Mouse (Mus musculus): Measurements from ENCODE around the gene Mtmr12. TPM values are rescaled to one million over a fixed set of nuclear protein-coding genes. Genes with fewer than 3 reads are reported as not detected.
"Not testable (repeated sequence)": the region's sequence is repeated elsewhere in the genome, so short reads cannot be mapped to it uniquely, and the experiment has no call there.

The Mtmr12 gene
- polyA plus RNA-seq, 1 experiment from 2014 or later, result 19.0 TPM

- DNase-seq (ENCODE audit: low spot score); H3K4me3 ChIP-seq; H3K9me3 ChIP-seq; H3K27ac ChIP-seq; H3K27me3 ChIP-seq (ENCODE audit: insufficient read depth, poor library complexity, severe bottlenecking); H3K36me3 ChIP-seq: not testable (repeated sequence)
- 91% methylated on average over 5 of the region's 5 CpGs for WGBS
- peaks cover 31% of the 10 kb centered on the region for H3K4me1 ChIP-seq
Measured at GRCm38 (mm10) chr15:12203008-12203407, 1.8 kb upstream of the Mtmr12 start.

GRCm38 (mm10) chr15:12203512-12204318 is 1.1 kb upstream of the Mtmr12 start:
- H3K27ac ChIP-seq, result peak overlapping the region; percentile 97
- H3K36me3 ChIP-seq, result no peaks in the 10 kb centered on the region
- 30% methylated on average over 10 of the region's 10 CpGs for WGBS
- H3K27me3 ChIP-seq (ENCODE audit: insufficient read depth, poor library complexity, severe bottlenecking), result no peaks in the 10 kb centered on the region
- DNase-seq (ENCODE audit: low spot score), result no peak
- peak overlapping the region; percentile 97 for H3K4me3 ChIP-seq
- peaks cover 34% of the 10 kb centered on the region for H3K4me1 ChIP-seq
- no peaks in the 10 kb centered on the region for H3K9me3 ChIP-seq

- no peak for DNase-seq (ENCODE audit: low spot score)
- Histone ChIP-seq H3K9me3 (no peaks in the 10 kb centered on the region), H3K27ac (peak overlapping the region; percentile 97), H3K4me3 (peak overlapping the region; percentile 97), H3K27me3 (ENCODE audit: insufficient read depth, poor library complexity, severe bottlenecking) (no peaks in the 10 kb centered on the region), H3K4me1 (peaks cover 36% of the 10 kb centered on the region), H3K36me3 (peaks cover 5% of the 10 kb centered on the region; the same call in 1 of the 2 replicates)
- under 1% methylated on average over 64 of the region's 73 CpGs for WGBS
Measured at GRCm38 (mm10) chr15:12205160-12205901, 503 bp downstream of the Mtmr12 start.

- Histone ChIP-seq H3K27ac (peak overlapping the region; percentile 97; the same call in 1 of the 2 replicates), H3K4me1 (peaks cover 36% of the 10 kb centered on the region), H3K36me3 (peaks cover 5% of the 10 kb centered on the region; the same call in 1 of the 2 replicates), H3K4me3 (peak overlapping the region; percentile 97), H3K27me3 (ENCODE audit: insufficient read depth, poor library complexity, severe bottlenecking) (no peaks in the 10 kb centered on the region), H3K9me3 (no peaks in the 10 kb centered on the region)
- 36% methylated on average over 14 of the region's 14 CpGs for WGBS
- DNase-seq (ENCODE audit: low spot score), result no peak
Measured at GRCm38 (mm10) chr15:12205902-12206645, 1.2 kb downstream of the Mtmr12 start.

- no peak for DNase-seq (ENCODE audit: low spot score)
Measured at GRCm38 (mm10) chr15:12206646-12207222, 1.9 kb downstream of the Mtmr12 start.

GRCm38 (mm10) chr15:12207556-12208090 is 2.8 kb downstream of the Mtmr12 start:
- Histone ChIP-seq H3K27ac (no peak overlapping the region), H3K9me3 (no peaks in the 10 kb centered on the region), H3K4me3 (no peak overlapping the region), H3K36me3 (peaks cover 5% of the 10 kb centered on the region; the same call in 1 of the 2 replicates), H3K4me1 (peaks cover 41% of the 10 kb centered on the region), H3K27me3 (ENCODE audit: insufficient read depth, poor library complexity, severe bottlenecking) (no peaks in the 10 kb centered on the region)
- no peak for DNase-seq (ENCODE audit: low spot score)
- 59% methylated on average over 6 of the region's 6 CpGs for WGBS

More at GRCm38 (mm10) chr15:12206646-12207222, 1.9 kb downstream of the Mtmr12 start:
- H3K4me1 ChIP-seq, result peaks cover 40% of the 10 kb centered on the region
- no peak overlapping the region for H3K27ac ChIP-seq
- H3K9me3 ChIP-seq, result no peaks in the 10 kb centered on the region
- H3K27me3 ChIP-seq (ENCODE audit: insufficient read depth, poor library complexity, severe bottlenecking), result no peaks in the 10 kb centered on the region
- peaks cover 5% of the 10 kb centered on the region; the same call in 1 of the 2 replicates for H3K36me3 ChIP-seq
- peak overlapping the region; percentile 97; the same call in 1 of the 2 replicates for H3K4me3 ChIP-seq
- WGBS, result 75% methylated on average over 7 of the region's 7 CpGs

- WGBS, result 76% methylated on average over 8 of the region's 8 CpGs
- no peaks in the 10 kb centered on the region for H3K27me3 ChIP-seq (ENCODE audit: insufficient read depth, poor library complexity, severe bottlenecking)
- H3K36me3 ChIP-seq, result peaks cover 5% of the 10 kb centered on the region; the same call in 1 of the 2 replicates
- DNase-seq (ENCODE audit: low spot score), result no peak
- H3K27ac ChIP-seq, result no peak overlapping the region
- H3K9me3 ChIP-seq, result no peaks in the 10 kb centered on the region
- H3K4me1 ChIP-seq, result peaks cover 55% of the 10 kb centered on the region
- no peak overlapping the region for H3K4me3 ChIP-seq
Measured at GRCm38 (mm10) chr15:12211577-12211976, 6.7 kb downstream of the Mtmr12 start.

GRCm38 (mm10) chr15:12212266-12212665 is 7.4 kb downstream of the Mtmr12 start:
- 90% methylated on average over 1 of the region's 1 CpGs for WGBS
- H3K27me3 ChIP-seq (ENCODE audit: insufficient read depth, poor library complexity, severe bottlenecking), result no peaks in the 10 kb centered on the region
- H3K4me1 ChIP-seq, result peaks cover 52% of the 10 kb centered on the region
- peaks cover 5% of the 10 kb centered on the region; the same call in 1 of the 2 replicates for H3K36me3 ChIP-seq
- H3K27ac ChIP-seq, result no peak overlapping the region
- DNase-seq (ENCODE audit: low spot score), result no peak
- no peak overlapping the region for H3K4me3 ChIP-seq
- H3K9me3 ChIP-seq, result no peaks in the 10 kb centered on the region

- no peaks in the 10 kb centered on the region for H3K27me3 ChIP-seq (ENCODE audit: insufficient read depth, poor library complexity, severe bottlenecking)
- 0 out of 2 replicates have a peak, but pooled peaks cover under 1% of the 10 kb centered on the region for H3K36me3 ChIP-seq
- H3K4me1 ChIP-seq, result peaks cover 52% of the 10 kb centered on the region
- no peak overlapping the region for H3K27ac ChIP-seq
- WGBS, result 82% methylated on average over 14 of the region's 14 CpGs
- H3K4me3 ChIP-seq, result no peak overlapping the region
- no peak for DNase-seq (ENCODE audit: low spot score)
- H3K9me3 ChIP-seq, result no peaks in the 10 kb centered on the region
Measured at GRCm38 (mm10) chr15:12214531-12215414, 9.9 kb downstream of the Mtmr12 start.

GRCm38 (mm10) chr15:12215415-12215718 is 10.5 kb downstream of the Mtmr12 start:
- no peaks in the 10 kb centered on the region for H3K9me3 ChIP-seq
- H3K4me1 ChIP-seq, result peaks cover 58% of the 10 kb centered on the region
- H3K27me3 ChIP-seq (ENCODE audit: insufficient read depth, poor library complexity, severe bottlenecking), result no peaks in the 10 kb centered on the region
- no peak overlapping the region for H3K4me3 ChIP-seq
- no peak overlapping the region for H3K27ac ChIP-seq
- no peak for DNase-seq (ENCODE audit: low spot score)
- no peaks in the 10 kb centered on the region for H3K36me3 ChIP-seq
- 93% methylated on average over 5 of the region's 5 CpGs for WGBS

- Histone ChIP-seq H3K27me3 (ENCODE audit: insufficient read depth, poor library complexity, severe bottlenecking) (no peaks in the 10 kb centered on the region), H3K27ac (no peak overlapping the region), H3K4me1 (peaks cover 65% of the 10 kb centered on the region), H3K4me3 (no peak overlapping the region), H3K9me3 (no peaks in the 10 kb centered on the region), H3K36me3 (no peaks in the 10 kb centered on the region)
- no peak for DNase-seq (ENCODE audit: low spot score)
- WGBS, result 91% methylated on average over 8 of the region's 8 CpGs
Measured at GRCm38 (mm10) chr15:12216119-12216518, 11.3 kb downstream of the Mtmr12 start.

Data from heart, embryonic 10.5 days (tissue).